Mouse (Mus musculus) embryo, embryonic 10.5 days (tissue): Measurements from ENCODE around the gene Zfp706.

Experiments
- DNase-seq: peaks from one replicate; pipeline ENCODE4 v3.0.0-alpha.2; 2015; ENCODE audit warnings: low spot score

Gene Zfp706

DNA sequence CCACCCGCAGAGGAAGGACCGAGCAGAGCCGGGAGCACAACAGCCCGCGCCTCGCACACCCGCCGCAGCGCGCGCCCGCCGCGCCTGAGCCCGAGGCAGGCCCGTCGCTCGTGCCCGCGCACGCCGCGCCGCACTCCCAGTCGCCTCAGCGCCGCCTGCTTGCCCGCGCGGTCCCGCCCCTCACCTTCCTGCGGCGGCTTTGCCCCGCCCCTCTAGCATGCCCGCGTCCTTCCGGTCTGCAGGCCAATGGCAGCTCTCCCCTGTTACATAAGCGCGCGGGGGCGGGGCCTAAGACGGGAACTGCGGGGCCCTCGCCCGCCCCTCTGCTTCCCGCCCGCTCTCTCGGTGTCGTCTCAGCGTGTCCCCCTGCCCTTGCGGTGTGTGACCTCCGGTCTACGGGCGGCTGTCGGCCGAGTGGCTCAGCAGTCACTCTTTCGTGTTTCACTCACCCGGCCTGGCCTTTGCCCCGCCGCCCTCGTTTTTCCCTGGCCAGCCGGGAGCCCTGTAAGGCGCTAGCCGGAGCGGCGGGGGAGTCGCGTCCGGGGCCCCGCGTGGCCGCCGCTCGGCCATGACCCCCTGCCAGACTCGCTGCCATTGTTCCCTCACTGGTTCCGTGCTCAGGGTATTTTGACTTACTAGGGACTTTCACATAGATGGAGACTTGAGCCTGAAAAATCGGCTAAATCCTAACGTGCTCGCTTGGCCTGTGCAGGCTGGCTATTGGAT lies at the start of gene Zfp706:
TSS of gene Zfp706 (minus strand) at position 541 of the 726 bp plus-strand sequence.
- peak; percentile 99 for DNase-seq

DNA sequence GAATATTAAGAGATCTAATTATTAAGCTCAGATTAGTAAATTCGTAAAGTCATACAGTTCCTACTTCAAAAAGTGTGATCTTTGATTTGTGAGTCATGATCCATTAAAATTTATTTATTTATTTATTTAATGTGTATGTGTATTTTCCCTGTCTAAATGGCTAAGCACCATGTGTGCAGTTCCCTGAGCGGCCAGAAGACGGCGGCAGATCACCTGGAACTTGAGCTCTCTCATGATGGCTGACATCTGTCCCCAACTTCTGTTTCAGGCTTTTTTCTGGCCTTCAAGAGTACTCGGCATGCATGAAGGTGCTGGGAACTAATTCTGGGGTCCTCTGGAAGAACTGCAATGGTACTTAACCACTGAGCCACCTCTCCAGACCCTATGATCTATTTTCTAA lies 47.0 kb upstream of the Zfp706 start:
- no peak for DNase-seq

DNA sequence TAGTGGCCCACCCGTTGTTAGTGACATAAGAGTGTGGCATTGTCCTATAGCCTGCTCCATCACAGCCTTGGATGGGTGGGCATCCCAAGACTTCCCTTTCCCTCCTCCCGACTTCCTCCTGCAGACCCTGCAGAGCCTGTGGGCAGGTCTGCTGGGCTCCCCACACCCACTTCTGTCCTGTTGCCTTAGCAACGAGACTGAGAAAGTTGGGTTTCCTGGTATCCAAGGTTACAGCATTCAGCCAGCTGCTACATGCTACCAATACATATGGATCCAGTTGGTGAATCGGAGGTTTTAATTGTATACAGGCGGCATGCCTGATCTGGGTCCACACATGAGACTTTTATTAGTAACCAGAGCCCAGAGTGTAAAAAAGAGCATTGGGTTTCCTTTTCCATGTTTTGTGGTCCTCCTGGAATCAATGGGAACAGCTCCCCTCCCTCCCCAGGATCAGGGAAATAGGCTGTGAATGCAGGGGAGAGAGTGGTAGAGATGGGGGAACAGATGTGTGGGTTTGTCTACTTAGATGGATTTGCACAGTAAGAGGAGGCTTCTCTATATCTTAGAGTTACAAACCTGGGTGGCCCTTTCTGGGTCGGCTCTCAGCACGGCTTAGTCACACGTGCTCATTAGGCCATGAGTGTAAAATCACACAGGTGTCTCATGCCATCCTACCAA lies 45.7 kb upstream of the Zfp706 start:
- peak; percentile 82 for DNase-seq

DNA sequence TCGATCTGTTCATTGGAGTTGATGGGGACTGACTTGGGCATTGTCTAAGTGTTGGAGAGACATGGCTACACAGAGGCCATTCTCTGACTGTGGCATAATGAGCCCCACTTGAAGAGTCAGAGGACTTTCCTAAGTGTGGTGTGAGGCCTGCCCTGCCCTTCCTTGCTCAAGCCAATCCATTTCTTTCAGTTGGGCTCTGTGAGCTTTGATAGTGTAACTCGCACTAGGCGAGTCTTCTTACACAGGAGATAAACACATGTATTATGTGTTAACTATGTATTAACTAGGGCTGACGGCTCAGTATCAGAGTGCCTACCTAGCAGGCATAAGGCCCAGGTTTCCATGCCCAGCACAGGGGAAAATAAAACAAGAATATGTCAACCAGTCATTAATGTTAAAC lies 39.8 kb upstream of the Zfp706 start:
- DNase-seq = no peak

DNA sequence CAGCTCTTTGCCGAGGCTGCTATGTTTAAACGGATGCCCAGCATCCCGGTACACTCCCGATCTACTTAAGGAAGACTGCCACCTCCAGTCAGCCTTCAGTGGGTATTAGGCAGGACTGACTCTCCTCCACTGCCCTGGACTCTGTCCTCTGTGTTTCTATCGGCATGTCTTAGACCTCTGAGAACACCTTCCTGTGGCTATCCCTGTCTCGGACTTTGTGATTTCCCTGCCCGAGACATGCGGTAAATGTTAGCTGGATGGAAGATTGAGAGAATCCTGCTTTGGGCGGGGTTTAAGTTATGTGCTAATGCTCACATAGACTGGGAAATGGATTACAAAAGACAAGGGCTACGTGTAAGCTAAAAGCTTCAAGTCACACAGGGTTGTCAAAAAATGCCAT lies 39.0 kb upstream of the Zfp706 start:
- no peak for DNase-seq

DNA sequence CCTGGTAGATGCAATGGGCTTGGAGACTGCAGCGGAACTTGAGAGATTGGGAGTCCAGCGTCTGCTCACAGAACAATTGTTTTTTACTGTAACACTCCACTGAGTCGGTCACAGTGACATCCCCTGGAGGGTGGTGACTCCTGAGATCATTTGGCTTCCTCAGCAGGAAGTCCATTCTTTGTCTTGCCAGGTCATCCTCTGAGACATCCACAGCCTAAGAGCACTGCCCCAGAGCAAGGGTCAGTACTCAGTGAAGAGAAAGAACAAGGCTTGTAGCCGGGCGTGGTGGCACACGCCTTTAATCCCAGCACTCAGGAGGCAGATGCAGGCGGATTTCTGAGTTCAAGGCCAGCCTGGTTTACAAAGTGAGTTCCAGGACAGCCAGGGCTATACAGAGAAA lies 38.6 kb upstream of the Zfp706 start:
- no peak for DNase-seq

DNA sequence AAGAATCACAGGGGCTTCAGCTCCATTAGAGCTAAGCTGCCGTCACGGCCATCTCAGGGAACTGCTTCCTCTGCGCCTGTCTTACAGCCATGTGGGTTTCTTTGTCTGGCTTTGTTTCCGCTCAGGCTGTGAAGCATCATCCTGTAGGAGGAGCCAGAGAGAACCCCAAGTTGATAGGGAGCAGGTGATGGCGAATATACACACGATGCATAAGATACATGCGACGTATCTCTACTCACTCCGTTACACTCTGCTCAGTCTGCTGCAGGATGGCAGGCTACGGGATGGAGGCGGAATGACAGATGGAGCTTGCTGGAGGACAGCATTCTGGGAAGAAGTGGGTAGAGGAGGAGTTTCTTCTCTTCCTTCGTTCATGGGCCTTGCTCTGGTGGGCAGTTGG lies 37.9 kb upstream of the Zfp706 start:
- DNase-seq = no peak

DNA sequence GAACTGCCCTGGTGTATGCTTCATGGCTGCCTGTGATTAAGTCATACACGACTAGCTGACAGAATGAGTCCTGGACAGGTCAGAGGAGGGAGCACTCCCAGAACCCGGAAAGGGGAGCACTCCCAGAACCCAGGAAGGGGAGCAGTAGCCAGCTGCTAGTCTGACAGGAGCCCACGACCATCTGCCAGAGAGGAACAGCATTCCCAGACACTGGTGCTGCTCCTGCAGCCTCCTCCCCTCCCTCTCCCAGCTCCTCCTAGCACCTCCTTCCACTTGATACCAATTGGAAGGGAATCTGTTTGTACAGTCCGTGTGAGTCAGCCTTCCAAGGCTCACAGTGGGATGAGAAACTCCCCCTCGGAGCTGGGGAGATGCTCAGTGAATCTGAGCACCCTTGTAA lies 35.0 kb upstream of the Zfp706 start:
- DNase-seq = no peak

DNA sequence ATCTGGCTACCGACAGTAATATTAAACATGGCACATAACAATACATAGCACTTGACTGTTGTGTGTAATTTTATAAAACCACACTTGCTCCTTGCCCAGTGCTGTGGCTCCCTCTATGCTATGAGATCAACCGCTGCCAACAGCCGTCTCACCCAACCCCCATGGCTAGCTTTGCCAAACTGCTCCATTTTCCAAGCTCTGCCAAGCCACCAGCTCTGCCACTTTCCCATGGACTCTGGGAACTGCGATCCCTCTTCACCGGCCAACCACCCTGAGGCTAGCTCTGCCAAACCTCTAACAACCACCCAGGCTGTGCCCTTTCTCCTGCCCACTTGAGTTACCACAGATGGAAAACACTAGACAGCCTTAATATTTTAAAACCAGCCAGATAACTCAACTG lies 33.6 kb upstream of the Zfp706 start:
- DNase-seq = no peak

DNA sequence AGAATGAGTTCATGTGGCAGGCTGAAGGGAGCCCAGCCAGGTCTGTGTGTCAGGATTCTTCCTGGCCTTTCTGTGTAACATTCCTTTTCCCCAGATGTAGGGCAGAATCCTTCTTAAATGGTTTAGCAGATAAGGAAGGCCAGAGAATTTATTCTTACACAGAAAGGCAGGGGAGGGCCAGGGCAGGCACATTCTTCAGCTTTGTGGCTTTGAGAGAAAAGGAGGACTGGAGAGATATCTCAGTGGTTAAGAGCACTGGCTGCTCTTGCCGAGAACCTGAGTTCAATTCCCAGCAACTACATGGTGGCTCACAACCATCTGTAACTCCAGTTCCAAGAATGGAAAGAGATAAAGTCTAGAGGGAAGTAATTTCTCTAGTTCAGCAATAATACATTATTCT lies 31.1 kb upstream of the Zfp706 start:
- DNase-seq = no peak

DNA sequence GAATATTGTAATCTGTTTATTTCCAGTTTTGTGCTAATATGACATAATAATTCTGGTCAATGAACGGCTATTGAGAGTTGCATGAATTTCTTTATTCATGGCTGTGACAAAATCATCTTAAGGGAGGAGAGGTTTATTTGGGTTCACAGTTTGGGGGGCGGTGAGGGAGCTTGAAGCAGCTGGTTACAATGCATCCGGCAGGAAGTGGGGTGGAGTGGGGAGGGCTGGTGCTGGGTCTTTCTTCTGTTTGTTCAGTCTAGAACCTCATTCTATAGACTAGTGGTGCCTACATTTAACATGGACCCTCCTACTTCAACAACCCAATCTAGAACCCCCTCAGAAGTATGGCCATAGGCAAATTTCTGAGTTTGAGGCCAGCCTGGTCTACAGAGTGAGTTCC lies 30.1 kb upstream of the Zfp706 start:
- DNase-seq = no peak

DNA sequence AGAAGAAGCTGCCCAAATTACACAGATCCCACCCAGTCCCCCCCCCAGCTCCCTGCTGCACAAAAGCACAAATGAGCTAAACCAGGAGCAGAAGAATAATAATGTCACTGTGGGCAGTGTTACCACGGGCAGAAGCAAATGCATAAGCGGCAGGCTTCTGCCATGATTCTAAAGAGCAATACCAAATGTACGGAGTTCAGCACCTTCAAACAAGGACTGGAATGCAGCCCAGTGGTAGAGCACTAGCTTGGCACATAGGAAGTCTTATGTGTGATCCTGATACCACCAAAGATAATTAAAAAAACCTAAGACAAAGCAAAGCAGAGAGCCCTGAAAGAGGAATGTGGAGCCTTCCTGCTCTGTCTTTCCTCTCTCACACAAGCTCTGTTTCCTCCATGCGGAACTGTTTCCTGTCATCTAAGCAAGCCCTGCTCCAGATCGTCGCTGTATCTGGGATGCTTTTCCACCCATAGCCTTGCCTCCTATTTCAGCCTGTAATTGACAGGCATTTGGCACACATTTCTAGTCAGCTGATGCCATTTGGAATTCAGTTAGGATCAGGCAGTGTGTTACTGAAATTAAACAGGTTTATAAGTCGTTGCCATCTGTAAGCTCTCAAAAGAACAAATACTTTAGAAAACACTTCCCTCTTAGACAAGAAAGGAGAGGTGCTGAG lies 29.0 kb upstream of the Zfp706 start:
- no peak for DNase-seq

DNA sequence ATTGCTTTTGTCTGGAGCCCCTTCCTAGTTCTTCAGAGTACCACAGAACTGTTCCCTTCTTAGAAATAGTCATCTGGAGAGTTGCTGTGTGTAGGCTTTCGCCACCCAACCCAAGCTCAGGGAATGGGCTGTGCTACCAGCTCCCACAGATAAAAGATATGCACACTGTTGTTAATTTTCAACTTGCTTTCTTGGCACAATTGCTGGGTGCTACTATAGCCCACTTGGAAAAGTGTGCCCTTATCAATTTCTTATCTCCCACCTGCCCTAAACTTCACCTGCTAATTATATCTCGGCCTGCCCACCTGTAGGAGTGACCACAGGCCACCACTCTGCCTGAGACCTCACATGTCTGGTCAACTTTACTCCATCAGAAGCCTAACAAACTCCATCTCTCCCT lies 26.6 kb upstream of the Zfp706 start:
- no peak for DNase-seq

DNA sequence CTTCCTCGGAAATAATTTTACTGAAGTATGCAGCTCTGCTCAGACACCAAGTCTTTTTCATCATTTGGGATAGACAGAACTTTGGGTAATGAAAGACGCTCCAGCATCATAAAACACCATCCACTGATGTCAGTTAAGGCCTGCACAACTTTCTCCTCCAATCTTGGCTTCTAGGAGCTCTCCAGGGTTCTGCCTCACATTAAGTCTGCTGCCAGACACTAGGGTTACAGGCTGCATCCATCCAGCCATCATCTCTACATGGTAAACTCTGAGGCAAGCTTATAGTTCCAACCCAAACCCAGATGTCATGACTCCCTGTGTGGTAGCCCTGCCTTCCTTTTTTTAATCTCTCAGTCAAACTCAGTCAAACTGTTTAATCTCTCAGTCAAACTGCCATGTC lies 25.9 kb upstream of the Zfp706 start:
- DNase-seq = no peak

DNA sequence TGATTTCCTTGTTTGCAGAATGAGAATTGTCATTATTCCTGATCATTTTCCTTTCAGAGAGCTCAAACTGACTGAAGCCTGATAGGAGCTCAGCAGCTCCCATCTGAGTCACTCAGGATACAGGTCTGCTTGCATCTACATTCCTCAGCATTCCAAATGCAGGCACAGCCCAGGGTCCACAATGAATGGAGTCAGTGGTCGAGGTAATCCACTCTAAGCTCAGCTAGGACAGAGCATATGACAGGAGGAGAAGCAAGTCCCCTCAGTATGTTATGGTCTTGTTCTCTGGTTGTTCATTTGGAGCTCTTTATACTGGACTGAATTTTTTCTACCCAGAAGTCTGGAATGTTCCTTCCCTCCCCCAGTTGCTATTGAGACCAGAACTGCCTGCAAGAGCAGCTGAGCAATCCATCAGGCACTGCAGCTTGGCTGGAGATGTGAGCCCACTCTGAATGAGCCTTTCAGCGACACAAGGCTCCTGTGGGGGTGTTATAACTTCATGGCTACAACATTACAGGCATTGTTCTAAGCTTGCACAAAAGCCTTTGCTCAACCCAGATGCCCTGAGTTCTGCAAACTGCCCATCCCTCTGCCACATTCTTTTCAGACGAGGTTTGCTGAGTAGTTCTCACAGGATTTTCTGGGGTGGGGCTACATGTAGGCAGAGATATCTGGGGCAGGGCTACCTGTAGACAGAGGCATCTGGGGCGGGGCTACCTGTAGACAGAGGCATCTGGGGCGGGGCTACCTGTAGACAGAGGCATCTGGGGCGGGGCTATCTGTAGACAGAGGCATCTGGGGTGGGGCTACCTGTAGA lies 24.0 kb upstream of the Zfp706 start:
- DNase-seq = no peak

DNA sequence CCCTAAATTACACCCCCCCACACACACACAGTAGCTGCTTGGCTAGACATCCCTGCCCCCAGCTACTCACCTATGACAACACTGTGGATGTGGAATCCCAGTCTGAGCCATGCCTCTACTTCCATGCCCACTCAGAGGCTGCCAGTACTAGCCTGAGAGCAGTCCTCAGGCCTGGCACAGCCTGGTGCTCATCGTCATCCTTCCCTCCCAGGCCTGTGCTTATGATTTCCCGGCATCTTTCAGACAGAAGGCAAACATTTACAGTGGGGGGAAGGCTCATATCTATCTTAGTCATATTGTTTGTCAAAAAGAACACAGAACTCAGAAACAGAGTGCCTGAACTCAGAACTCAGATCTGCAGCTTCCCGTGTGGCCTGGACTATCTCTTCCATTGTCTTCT lies 23.4 kb upstream of the Zfp706 start:
- DNase-seq = no peak

DNA sequence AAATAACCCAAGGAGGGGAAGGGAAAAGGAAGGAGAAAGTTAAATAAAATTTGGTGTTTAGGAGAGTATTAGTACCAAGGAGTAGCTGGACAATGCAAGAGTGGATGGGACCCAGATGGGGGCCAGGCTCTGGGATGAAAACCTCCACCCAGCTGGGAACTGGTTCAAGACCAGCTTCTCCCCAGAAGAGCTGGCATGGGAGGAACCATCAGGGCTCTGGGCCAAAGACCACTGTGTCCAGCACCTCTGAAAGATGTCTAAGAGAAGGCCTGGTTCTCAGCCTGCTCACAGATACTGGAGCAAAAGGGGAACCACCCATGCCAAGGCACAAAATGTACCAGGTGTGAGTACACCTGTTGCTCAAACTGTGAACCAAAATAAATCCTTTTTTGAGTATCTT lies 20.4 kb upstream of the Zfp706 start:
- no peak for DNase-seq

DNA sequence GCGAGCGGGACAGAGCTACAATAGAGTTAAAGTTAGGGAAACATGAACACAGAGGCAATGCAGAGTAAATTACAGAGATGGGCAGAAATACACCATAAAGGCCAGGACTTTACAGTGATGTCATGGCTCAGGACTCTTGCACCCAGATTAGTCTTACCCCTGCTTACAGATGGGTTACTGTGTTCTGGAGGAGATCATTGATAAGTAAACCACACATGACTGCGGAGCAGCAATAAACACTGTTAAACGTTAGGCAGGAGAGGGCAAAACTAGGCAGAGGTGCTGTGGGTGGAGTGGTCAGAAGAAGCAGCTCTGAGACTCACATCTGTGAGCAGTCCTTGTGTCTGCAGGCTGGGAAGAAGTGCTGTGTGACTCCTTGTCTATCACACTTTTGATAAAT lies 18.9 kb upstream of the Zfp706 start:
- DNase-seq = no peak

DNA sequence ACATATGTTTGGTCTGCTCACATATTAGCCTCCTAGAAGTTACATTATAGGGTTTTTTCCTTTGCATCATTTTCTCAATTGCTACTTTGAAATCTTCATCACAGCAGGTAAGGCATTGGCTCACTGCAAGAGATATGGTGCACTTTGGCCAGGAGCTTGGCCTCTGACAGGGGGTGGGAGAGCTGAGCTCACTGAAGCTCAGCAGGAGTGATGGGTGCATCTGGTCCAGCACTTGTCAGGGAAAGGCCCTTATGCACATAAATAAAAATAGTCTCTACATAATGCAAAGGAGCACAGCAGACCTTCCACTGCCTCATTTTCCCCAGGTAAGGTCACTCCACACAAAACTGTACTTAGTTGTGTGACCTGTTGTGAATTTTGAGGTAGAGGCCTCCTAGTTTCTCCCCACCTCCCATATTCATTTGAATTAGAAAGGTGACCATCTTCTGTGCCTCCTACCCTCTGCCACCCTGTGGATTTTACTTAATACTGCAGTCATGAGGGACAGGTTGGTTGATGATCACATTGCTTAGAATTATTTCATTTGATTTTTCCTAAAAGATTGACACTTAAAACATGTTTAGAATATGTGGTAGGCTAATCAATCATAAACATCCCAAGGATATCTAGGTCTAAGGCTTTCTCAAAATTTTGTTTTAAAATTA lies 13.1 kb upstream of the Zfp706 start:
- DNase-seq = no peak

DNA sequence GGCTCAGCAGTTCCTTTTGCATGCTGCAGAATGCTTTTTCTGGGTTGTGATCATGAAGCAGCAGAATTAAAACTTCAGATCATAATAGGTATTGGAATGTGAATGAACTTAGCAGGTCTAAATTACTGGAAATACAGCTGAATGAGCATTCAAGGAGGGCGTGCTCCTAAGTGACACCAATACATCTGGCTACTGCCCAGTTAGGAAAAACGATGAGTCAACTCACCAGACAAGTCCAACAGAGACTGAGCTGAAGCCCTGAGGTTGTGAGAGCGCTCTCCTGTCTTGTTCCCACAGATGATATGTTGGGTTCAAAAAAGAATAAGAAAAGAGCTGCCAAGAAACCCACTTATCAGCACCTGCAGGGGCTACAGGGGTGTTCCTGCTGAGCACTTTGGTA lies 11.9 kb upstream of the Zfp706 start:
- DNase-seq = no peak

DNA sequence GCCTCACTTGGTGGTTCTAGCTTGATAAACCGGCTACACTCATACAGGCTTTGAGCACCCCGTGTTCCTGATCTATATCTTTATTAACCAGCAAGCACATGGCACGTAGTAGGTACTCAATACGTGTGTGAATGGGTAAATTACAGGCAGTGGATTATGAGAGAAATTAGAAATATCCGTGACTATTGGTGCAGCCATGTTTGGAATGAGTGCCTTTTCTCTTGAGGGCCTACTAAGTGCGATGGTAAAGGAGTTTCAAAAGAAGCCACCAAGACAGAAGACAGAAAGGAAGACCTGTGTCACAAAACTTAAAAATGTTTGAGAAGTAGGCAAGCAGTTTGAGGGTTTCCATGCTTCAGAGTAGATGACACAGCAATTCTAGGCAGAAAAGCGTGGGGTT lies 4.3 kb upstream of the Zfp706 start:
- DNase-seq = no peak

DNA sequence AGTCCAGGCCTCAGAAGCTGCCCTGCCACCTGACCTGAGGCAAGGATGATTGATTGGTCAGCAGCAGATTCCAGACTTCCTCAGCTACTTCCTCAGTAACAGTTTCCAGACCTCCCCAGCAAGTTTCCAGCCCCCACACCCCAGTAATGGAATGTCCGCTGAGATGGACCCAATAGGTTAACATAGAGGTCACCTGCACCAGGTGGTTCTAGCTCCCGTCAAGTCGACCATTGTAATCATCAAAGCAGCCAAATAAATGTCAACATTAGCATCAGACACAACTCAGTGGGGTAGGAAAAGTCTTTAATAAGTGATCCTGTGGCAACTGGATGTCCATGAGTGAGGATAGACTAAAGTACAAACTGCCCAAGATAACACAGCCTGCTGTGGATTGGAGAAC lies 3.7 kb upstream of the Zfp706 start:
- no peak for DNase-seq
